Mouse (Mus musculus): ENCODE data around the gene Gpr162. TPM values are rescaled to one million over a fixed set of nuclear protein-coding genes. Genes with fewer than 3 reads are reported as not detected.

Gene Gpr162
- total RNA-seq, 2 experiments from 2014 or later: 180 to 187 TPM

DNA sequence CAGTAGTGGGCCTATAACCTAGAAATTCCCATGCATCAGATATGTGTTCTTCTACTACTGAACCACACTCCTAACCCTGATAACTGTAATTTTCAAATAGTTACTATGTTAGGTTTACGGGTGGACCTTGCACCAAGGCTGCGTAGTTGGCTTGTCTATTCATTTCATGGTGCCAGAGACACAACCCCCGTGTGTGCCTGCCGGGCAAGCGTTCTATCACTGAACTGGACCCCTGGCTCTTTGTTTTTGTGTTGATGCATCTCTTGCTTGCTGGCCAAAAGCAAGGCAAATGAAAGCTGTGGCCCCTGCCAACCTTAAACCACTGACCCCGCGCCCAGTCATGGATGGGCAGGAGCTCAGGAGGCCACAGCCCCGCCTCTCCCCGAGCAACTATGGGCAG lies 18.0 kb upstream of the Gpr162 start:
- no peak for DNase-seq

DNA sequence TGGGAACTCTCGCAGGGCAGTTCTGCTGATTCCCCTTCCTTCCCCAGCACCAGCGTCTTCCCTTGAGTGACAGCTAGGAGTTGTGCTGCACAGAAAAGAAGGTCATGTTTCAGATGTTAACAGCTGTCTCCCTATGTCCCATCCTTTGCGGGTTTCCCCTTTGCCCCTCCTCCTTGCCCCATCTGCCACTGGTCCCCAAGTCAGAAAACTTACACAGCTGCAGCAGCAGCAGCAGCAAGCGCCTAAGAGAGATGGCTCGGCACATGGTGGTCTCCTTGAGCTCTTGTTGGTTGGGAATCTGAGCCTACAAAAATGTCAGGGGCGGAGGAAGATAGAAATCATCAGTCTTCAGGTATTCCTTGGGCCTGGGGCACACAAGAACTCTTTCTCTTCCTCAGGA lies 15.6 kb upstream of the Gpr162 start:
- DNase-seq: no peak

DNA sequence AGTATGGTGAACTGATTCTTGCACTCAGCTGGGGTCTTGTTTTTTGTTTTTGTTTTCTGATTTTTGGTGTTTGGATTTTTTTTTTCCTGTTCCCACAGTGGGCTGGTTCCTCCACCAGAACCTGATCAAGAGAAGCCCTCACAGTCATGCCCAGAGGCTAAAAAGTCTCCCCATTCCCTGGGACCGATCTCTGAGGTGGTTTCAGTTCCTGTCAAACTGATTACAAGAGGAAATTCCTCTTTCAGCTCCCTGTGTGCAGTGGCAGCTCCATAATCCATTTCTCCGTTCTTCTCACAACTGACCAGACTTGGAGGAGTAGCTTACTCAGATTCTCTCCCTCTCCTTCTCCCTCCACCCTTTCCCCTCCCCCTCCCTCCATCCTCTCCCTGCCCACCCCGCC lies 10.6 kb upstream of the Gpr162 start:
- DNase-seq: no peak

DNA sequence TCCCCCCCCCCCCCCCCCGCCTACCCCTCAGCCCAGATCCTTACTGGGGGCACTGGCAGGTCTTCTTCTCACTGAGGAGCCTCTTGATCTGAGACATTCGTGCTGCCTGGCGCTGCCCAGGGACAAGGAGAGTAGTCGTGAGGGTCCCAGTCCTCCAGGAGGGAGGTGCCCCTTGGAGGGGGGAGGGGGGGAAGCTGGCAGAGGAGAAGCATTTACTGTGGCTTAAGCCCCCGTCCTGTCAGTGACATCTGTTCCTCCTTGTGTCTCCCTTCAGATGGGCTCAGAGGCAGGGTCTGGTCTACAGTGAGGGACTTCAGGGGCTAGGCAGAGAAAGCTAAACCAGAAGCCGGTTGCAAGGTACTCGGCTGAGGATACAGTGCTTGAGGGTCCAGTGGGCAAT lies 2.8 kb upstream of the Gpr162 start:
- DNase-seq: no peak

DNA sequence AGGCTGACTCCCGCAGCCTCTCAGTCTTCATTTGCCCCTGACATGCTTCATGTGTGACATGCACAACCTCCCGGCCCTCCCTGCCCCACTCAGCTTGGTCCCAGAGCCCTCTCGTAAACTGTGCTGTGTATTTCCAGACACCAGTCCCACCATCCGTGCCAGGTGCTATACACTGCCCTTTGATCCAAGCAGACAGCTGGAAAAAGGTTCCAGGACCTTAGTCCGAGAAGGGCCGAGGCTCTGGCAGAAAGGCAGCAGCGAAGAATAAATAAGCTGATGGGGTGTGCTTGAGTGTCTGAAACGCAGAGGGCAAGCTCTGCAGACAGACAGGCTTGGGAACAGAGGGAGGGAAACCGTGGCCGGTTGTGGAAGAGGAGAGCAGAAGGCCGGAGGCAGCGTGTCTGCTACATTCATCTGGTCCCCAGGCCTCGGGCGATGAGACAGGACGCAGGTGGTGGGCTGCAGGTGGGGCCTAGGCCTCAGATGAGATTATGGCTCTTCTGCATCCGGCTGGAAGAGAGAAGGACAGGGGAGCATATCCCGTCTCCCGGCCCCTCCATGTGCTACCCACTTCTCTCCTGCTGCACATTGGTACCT lies 2.1 kb upstream of the Gpr162 start:
- DNase-seq: no peak

DNA sequence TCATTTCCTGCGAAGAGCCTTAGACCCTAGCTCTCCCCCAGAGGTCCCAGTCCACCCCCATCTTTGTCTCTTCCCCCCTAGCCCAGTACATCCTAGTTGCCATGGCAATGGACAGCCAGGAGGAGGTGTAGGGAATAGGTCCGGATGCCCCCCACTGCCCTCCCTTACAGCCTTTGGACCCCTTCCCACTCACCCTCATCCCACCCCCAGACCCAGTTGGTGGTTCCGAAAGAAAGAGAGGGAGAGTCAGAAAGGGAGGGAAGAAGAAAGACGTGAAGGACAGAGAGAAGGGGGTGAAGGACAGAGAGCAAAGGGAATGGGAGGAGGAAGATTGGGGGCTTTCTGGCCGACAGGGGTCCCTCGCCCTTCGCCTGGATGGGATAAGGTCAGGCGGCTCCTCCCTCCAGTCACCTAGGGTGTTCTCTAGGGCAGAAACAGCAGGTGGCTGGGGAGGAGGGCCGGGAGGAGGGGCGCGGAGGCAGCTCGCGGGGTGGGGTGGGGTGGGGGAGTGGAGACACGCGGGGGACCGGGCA lies 592 bp downstream of the Gpr162 start:
- peak in 1 of 2 experiments; percentile 35 for DNase-seq

DNA sequence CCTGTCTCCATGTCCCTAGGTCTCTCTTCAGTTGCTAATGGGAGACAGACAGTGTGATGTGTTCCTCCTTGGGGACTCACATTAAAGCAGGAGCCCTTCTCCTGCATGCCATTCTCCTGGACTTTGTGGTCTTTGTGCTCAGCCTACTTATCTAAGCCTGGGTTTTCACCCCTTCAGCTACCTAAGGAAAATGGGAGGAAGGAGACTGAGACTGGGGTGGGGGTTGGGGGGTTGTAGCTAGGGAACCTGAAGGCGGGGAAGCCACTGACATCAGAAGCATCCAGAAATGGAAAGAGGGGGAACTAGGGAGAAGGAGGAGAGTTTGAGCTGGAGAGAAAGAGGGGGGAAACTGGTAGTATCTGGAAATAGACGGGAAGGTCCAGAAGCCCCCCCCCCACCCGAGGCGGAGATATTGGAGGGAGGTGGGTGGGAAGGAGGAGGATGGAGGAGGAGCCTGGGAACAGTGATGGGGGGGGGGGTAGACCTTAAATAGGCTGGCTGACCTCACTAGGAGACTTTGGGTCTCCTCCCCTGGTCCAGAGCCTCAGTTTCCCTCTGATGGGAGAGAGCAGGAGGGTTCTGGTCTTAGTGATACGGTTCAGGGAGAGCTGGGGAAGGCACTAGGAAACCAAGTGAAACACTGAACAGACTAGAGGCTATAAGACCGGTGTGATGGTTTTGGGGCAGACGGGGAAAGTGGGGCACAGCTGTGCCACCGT lies 1.2 kb downstream of the Gpr162 start:
- DNase-seq: no peak

DNA sequence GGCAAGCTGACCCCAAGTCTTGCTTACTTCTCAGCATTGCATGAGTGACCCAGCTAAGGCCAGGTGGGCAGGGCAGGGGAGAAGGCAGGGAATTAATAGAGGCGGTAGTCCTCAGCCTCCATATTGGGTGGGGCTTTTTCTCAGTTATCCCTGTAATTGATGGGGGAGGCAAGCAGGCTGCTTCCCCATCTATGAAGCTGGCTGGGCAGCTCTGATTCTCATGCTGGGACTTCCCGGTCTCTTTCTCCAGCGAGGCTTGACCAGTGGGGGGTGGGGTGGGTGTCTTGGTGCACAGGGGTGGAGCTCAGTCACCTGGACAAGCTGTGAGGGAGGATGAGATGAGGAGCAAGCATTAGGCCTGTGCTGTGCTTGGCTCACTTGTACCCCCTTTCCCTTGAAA lies 2.0 kb downstream of the Gpr162 start:
- no peak for DNase-seq

DNA sequence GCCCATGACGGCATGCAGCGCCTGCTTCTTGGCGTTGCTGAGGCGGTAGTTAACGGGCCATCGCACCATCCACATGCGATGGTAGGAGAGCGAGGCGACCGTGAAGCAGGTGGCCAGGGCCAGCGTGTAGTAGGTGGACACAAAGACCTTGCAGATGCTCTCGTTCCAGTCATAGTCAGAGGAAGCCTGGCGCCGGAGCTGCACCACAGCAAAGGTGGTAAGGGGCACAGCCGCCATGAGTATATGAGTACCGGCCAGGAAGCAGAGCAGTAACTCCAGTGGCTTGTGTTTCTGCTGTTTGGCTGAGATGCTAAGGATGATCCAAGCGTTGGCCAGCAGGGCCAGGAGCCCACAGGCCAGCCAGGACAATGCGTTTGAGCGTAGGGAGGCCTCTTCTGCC lies 2.5 kb downstream of the Gpr162 start:
- no peak for DNase-seq

DNA sequence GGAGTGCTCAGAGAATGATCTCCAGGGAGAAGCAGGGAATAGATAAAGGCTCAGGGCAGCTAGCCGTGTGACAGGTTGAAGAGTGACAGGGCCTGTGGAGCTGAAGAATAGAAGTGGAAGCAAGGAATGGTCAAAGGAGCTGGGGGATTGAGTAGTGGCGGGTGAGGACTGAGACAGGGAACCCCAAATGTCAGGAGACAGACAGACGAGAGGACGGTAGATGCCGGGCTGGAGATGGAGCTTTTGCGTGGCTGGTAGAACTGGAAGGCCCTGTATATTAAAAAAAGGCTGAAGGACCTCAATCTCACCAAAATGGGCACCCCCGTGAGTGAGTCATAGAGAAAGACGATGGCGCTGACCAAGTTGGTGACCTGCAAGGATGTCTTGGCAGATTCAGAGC lies 3.3 kb downstream of the Gpr162 start:
- DNase-seq: no peak

DNA sequence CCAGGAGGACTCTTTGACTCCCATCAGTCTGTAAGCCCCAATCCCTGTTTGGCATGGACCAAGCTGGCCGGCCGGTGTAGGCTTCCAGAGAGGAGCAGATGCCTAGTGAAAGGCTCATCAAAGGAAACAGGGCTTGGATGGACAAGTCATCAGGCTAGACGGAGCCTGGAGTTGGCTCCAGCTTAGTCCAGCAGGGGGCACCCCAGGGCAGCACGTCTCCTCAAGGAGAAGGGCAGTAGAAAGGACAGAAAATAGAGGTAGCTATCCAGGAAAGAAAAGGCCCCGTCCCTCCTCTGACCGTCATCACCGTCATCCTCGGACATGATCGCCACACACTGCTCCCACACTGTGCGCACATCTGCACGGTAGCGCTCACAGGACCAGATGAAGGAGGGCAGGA lies 4.1 kb downstream of the Gpr162 start:
- peak; percentile 86 to 87 for DNase-seq

DNA sequence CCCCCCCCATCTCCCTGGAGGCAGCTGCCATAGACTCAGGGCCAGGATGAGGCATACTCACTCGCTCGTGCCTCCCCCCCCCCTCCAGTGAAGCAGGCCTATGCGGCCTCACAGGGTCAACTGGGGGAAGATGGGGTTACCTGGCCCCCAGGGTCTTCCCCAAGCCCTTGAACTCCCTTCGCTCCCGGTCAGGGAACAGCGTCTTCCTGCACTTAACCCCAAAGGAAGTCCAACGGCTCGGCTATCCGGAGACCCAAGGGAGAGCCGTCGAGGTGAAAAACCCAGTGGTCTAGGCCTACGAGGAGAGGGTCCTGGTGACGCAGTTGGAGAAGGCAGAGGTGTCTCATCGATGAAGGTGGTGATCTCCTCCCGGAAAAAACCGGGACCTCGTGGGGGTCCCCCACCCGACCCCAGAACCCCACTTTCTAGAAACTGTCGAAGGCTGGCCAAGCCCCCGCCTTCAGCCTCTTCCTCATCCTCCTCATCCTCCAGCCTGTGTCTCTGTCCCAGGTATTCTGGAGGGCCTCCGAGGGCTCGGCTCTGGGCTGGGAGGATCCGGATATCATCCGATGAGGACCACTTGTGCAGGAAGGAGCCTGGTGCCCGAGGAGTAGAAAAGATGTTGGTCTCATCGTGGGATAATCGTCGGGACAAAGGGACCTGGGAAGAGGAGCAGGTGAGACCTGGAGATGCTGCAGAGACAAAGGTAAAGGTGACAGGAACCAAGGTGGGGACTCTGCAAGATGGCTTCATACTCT lies 5.0 kb downstream of the Gpr162 start:
- no peak for DNase-seq

DNA sequence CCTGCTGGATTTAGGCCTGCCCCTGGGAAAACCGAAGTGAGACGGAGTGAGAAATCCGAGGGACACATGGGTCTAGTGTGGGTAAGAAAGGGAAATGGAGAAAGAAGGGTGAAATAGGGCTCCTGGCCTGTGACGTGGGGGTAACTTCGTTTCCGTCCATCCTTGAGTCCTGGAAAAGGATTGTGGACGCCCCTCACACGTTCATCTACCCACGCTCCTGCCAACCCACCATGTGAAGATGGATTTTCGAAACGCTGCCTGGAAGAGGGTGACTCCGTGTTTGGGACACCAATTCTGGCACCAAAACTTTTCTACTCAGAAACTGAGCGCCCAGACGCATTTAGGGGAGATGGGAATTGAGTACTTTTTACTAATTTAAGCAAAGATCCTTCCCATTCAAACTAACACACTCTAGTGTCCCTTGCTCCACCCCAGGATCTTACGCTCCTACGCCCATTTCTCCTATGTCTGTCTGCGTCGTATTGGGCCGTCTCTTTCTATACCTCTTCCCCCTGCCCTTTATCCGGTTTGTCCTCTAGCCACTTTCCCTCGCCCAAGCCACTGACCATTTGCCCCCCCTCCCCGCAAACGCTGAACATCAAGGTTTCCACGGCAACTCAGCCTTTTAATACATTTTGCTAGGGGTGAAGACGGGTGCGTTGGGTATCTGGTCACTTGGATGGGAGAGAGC lies 5.8 kb downstream of the Gpr162 start:
- DNase-seq: peak in 1 of 2 experiments; percentile 28

DNA sequence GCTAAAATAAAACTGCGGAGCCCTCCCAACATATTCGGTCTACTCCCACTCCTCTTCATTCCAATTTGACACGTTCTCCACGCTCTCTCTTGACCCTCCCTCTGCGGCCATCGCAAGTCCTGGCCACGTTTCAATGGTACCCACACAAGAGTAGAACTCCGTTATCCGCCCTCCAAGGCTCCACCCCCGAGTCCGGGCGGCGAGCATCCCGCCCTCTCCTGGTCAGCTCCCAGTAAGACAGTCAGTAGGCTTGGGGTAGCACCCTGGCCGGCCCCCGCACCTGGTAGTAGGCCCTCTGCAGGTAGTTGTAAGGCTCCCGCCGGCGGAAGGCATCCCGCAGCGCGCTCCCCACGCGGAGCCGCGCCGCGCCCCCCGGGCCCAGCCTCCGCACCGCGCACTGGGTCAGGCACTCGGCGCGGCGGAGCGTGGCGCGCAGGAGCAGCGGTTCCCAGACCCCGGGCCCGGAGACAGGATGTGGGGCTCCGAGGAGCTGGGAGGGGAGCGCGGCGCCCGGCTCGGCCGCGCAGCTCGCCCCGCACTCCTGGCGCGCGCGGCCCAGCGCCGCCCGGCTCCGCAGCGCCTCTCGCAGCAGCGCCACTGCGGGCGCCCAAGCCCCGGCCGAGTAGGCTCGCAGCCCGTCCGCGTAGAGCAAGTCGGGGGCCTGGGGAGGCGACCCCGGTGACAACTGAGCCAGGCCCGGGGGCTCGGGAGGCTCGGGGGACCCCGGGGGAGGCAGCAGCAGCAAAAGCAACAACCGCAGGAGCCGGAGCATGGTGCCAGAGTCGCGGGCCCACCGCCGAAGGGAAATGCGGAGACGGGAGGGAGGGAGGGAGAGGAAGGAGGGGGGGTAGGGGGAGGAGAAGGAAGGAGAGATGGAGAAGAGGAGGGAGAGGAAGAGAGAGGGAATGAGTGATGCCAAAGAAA lies 6.6 kb downstream of the Gpr162 start, which contains the start of gene P3h3:
Gene P3h3 (minus strand): TSS at position 837 of the 924 bp plus-strand sequence.
- DNase-seq: peak; percentile 85

DNA sequence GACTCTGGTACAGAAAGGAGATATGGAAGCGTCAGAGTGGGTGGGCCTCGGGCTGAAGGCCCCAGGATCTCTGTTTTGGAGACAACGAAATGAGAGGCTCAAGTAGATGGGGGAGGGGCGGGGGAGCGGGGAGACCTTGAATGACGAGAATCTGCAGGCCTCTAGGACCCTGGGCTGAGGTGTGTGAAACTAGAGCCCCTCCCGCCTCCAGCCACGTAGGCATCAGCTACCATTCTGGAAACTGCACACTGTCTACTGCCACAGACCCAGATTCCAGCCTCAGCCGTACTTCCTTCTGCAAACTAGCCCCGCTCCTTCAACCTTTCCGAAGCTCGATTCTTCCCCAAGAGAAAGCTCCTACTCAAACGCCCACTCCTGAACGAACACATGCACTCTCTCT lies 7.5 kb downstream of the Gpr162 start:
- DNase-seq: peak in 1 of 2 experiments; percentile 48

DNA sequence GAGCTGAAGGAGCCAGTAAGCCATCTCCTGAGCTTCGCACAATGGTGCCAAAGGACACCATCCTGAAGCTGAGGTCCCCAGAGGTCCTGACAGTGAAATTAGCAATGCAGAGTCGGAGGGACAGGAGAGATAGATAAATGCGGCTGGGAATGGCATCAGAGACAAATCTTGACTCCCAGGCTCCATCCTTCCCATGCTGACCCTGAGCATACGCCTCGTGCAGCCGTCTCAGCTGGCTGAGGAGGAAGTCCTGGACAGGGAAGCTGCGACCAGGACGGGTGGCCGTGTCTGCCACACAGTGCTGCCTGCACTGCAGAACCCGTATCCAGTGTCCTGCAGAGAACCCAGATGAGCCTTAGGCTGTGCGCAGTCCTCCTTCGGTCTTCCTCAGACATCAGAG lies 9.1 kb downstream of the Gpr162 start:
- DNase-seq: no peak

DNA sequence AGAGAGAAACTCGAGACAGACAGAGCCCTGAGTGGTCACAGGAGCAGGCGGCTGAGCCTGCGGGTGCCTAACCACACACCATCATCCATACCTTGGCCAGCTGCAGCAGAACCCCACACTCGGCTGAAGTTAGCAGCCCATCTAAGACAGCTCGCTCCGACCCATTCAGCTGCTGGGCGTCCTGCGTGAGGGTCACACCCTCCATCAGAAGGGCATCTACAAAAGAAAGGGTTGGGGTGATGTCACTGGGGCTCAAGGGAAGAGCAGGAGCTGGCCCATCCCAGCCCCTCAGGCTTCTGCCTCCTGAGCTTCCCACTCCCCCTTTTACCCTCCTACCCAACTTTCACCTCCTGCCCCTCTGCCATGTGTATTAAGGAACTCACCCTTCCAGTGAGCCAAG lies 13.2 kb downstream of the Gpr162 start:
- no peak for DNase-seq

DNA sequence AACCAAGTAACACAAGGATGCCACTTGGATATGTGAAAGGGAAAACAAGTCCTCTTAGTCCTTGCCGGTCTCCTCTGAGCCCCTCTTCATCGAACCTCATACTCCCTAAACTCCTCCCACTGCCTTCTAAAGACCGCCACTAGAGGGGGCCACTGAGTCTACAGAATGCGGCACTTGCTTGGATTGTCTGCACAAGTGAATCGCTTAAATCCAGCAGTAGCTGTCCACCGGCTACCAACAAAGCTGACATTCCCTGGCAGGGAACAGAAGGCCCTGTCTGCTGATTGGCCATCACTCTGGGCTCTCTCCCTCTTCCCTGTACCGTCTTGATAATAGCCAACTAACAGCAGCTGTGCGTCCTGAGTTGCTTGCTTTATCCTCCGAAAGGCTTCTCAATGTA lies 16.5 kb downstream of the Gpr162 start:
- peak; percentile 89 to 92 for DNase-seq

DNA sequence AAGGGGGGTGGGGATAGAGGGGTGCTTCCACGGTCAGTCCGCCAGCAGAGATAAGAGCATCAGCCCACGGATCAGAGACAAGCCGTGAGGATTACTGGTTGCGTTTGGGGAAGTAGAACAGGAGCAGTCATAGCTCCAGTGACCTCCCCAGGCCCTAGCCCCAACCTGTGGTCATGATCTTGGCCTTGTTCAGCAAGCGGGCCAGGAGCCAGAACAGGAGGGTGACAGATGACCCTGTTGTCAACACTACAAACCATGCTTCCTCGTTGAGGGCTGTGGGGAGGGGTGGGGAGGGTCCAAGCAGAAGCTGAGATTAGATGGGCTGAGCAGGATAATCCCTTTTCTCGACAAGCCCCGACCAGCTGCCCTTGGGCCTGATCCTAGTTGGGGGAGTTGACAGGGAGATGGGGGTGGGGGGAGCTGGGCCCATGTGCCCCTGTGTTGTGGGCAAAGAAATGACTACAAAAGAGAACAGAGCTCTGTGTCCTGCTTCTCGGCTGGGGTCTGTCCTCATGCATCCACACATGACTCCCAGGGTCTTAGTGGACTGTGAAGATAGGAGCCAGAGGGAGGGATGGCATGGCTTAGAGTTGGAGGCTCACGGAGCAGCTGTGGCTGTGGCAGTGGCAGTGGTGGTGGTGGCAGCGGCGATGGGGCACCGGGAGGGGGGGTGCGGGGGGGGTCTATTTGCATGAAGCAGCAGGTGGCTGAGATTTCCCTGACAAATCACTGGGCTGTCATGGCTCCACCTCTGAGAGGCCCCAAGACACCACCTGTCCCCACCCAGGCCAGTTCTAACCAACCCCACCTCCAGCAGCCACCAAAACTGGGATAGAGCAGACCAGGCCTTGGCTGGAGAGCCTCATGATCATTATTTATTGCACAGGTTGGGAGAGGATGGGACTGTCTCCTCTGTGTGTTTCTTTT lies 23.3 kb downstream of the Gpr162 start, which contains the start of gene Gnb3:
Gene Gnb3 (minus strand): TSS at position 35 of the 927 bp plus-strand sequence.
- no peak for DNase-seq

DNA sequence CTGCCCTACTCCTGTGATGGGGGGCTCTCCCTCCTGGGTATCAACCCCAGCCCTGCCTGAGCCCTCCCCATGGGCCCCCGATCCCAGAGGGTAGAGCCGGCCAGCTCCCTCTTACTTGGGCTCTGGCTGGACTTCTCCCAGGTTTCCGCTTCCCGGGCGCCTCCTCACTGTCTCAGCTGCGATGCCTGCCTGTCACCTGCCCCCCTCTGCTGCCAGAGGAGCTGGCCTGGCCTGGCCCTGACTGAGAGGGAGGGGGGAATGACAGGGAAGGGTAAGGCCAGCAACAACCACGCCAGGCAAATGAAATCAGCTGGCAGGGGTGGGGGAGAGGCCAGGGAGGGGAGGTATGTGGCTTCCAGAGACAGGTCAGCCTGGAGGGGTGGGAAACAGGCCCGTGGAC lies 24.0 kb downstream of the Gpr162 start:
- no peak for DNase-seq
